Mouse (Mus musculus) intestine, postnatal 0 days (tissue): ENCODE measurements at regions not wholly inside any gene's neighbourhood (a gene's known extent, or its start where the extent isn't known, plus 50 kb on each side); places are given as distances from the start of the nearest gene placed in this dataset.
A peak's percentile ranks its signal among the peaks of the same experiment; 100 is the strongest.

Source experiments
- ATAC-seq: fragments of 200-750 bp; cut with Nextera tagmentation; 2 replicates; pipeline ENCODE4 v1.8.0; 2017; ENCODE audit warnings: mild to moderate bottlenecking, moderate TSS enrichment, moderate library complexity
- H3K27ac ChIP-seq: fragments of 300-500 bp; sonication (generic); 2 replicates; pipeline ENCODE4 v1.5.1; 2014; ENCODE audit warnings: mild to moderate bottlenecking, low read depth, low read length, moderate library complexity
- H3K27me3 ChIP-seq: fragments of 300-500 bp; sonication (generic); replicated peaks from 2 replicates; pipeline ENCODE4 v1.6.1; 2014; ENCODE audit warnings: low read length, mixed read lengths; ENCODE audit not compliant: control insufficient read depth, insufficient read depth
- H3K36me3 ChIP-seq: fragments of 300-500 bp; sonication (generic); 2 replicates; pipeline ENCODE4 v1.6.1; 2014; ENCODE audit warnings: mild to moderate bottlenecking, moderate library complexity; ENCODE audit not compliant: control insufficient read depth, insufficient read depth
- H3K4me1 ChIP-seq: fragments of 300-500 bp; sonication (generic); replicated peaks from 2 replicates; pipeline ENCODE4 v1.6.1; 2014; ENCODE audit warnings: antibody characterized with exemption, low read length, mixed read lengths; ENCODE audit not compliant: control insufficient read depth, insufficient read depth
- H3K4me2 ChIP-seq: fragments of 300-500 bp; sonication (generic); replicated peaks from 2 replicates; pipeline ENCODE4 v1.6.1; 2014; ENCODE audit warnings: low read depth, mild to moderate bottlenecking, moderate library complexity
- H3K4me3 ChIP-seq: fragments of 300-500 bp; sonication (generic); 2 replicates; pipeline ENCODE4 v1.5.1; 2014; ENCODE audit warnings: low read depth, low read length
- H3K9ac ChIP-seq: fragments of 300-500 bp; sonication (generic); 2 replicates; pipeline ENCODE4 v1.6.1; 2014; ENCODE audit warnings: mild to moderate bottlenecking, low read depth, low read length
- H3K9me3 ChIP-seq: fragments of 300-500 bp; sonication (generic); 2 replicates; pipeline ENCODE4 v1.6.1; 2016; ENCODE audit warnings: mixed run types; ENCODE audit not compliant: control insufficient read depth
- CTCF ChIP-seq: sonication (generic); IDR thresholded peaks from 2 replicates; pipeline ENCODE4 v1.5.1; 2016; ENCODE audit warnings: low read depth, mild to moderate bottlenecking, control low read depth, antibody characterized with exemption, moderate library complexity
- whole genome bisulfite sequencing: fragments of 180-500 bp; shearing (Covaris S2); extraction: QIAGEN DNeasy Blood & Tissue Kit; methylation state at CpG from one replicate; pipeline ENCODE4 v1.1.7; 2014; 5-methylcytosine and 5-hydroxymethylcytosine counted together

DNA sequence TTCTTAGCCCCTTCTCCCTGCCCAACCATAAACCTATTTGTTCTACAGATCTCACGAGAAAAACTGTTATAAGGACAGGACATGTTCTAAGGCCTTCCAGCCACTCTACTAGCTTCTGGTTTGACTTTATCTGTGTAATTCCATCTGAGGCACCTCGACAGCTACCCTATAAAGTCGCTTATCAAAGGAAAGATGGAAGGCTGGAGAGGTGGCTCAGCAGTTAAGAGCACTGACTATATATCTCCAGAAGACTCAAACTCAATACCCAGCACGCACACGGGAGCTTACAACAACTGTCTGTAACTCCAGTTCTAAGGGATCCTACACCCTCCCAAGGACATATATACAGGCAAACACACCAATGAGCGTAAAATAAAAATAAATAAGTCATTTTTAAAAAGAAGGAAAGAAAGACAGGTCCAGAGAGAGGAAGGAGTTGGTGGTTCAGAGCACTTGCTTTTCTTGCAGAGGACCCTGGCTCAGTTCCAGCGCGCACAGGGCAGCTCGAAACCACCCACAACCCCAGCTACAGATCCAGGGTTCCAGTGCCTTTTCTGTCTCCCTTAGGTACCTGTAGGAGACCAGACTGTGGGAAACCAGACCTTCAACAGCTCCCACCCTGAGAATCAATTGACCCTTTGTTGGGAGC is 57.8 kb upstream of the Chd2 start:
- no peak overlapping the region for H3K9ac ChIP-seq
- H3K4me1 ChIP-seq, result peaks cover 7% of the 10 kb centered on the region; the same call in 1 of the 2 replicates
- H3K4me2 ChIP-seq, result no peak overlapping the region
- H3K36me3 ChIP-seq, result no peaks in the 10 kb centered on the region
- H3K4me3 ChIP-seq, result no peak overlapping the region
- 77% methylated on average over 9 of the region's 9 CpGs for whole genome bisulfite sequencing
- no peaks in the 10 kb centered on the region for H3K27me3 ChIP-seq
- no peak for ATAC-seq
- H3K27ac ChIP-seq, result no peak overlapping the region
- TF ChIP-seq CTCF, result no peak
- H3K9me3 ChIP-seq, result no peaks in the 10 kb centered on the region

GRCm38 (mm10) chr7:73597968-73598367 is 56.3 kb upstream of the Chd2 start:
- Histone ChIP-seq H3K4me2 (no peak overlapping the region), H3K36me3 (no peaks in the 10 kb centered on the region), H3K9ac (no peak overlapping the region), H3K27me3 (no peaks in the 10 kb centered on the region), H3K4me1 (peaks cover 11% of the 10 kb centered on the region; the same call in 1 of the 2 replicates), H3K9me3 (no peaks in the 10 kb centered on the region), H3K4me3 (no peak overlapping the region), H3K27ac (no peak overlapping the region)
- no peak for TF ChIP-seq CTCF
- ATAC-seq, result no peak
- WGBS, result 79% methylated on average over 5 of the region's 5 CpGs

- TF ChIP-seq CTCF, result no peak
- Histone ChIP-seq H3K9me3 (no peaks in the 10 kb centered on the region), H3K27ac (no peak overlapping the region), H3K4me2 (no peak overlapping the region), H3K27me3 (no peaks in the 10 kb centered on the region), H3K36me3 (no peaks in the 10 kb centered on the region), H3K9ac (no peak overlapping the region), H3K4me3 (no peak overlapping the region), H3K4me1 (peaks cover 11% of the 10 kb centered on the region; the same call in 1 of the 2 replicates)
- WGBS, result 50% methylated on average over 11 of the region's 11 CpGs
- no peak for ATAC-seq
Observed at GRCm38 (mm10) chr7:73596866-73597840, 55.5 kb upstream of the Chd2 start.

DNA sequence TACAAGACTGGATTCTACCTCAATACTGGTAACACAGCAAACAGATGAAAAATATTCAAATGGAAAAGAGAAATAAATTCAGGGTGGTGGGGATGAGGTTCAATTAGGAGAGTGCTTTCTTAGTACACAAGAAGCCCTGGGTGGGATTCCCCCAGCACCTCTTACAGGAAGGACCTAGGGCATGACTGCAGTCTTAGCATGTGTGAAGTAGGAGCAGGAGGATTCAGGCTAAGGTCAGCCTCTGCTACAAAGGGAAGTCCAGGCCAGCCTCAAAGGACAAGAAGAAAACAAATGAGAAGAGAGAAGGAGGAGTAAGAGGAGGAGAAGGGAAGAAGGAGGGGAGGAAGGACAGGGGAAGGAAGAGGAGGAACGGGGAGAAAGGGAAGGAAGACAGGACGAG is 54.8 kb upstream of the Chd2 start:
- Histone ChIP-seq H3K9ac (no peak overlapping the region), H3K36me3 (no peaks in the 10 kb centered on the region), H3K27ac (peak overlapping the region; percentile 73; the same call in 1 of the 2 replicates), H3K4me2 (no peak overlapping the region), H3K4me3 (no peak overlapping the region), H3K9me3 (no peaks in the 10 kb centered on the region), H3K27me3 (no peaks in the 10 kb centered on the region), H3K4me1 (peaks cover 11% of the 10 kb centered on the region; the same call in 1 of the 2 replicates)
- no peak for ATAC-seq
- no peak for TF ChIP-seq CTCF
- WGBS, result 52% methylated on average over 2 of the region's 2 CpGs

GRCm38 (mm10) chr7:73595860-73596259 is 54.2 kb upstream of the Chd2 start:
- no peaks in the 10 kb centered on the region for H3K36me3 ChIP-seq
- WGBS, result 48% methylated on average over 9 of the region's 9 CpGs
- TF ChIP-seq CTCF, result no peak
- H3K9ac ChIP-seq, result no peak overlapping the region; the same call in 1 of the 2 replicates
- no peak for ATAC-seq
- H3K4me1 ChIP-seq, result peaks cover 11% of the 10 kb centered on the region; the same call in 1 of the 2 replicates
- no peak overlapping the region for H3K4me3 ChIP-seq
- peak overlapping the region; percentile 61; the same call in 1 of the 2 replicates for H3K4me2 ChIP-seq
- peak overlapping the region; percentile 73 for H3K27ac ChIP-seq
- H3K9me3 ChIP-seq, result no peaks in the 10 kb centered on the region
- no peaks in the 10 kb centered on the region for H3K27me3 ChIP-seq
